20 mouse cellular contexts compared by ENCODE assay signal in genomic region chr2:158847991-158848390, GRCm38 (mm10).
"Had no signal": no experiment of that assay in that cellular context is flagged by ENCODE, and none has a peak within 500 bp of the region (broad histone marks: within the 10 kb centered on the region; RNA-seq: fewer than 3 reads in every experiment).

No protein-coding gene starts in this region.

- H3K4me3 ChIP-seq: kidney, embryonic 15.5 days; left cerebral cortex, adult 2 months; limb, embryonic 10.5 days; limb, embryonic 13.5 days; liver, embryonic 13.5 days; megakaryocyte, embryonic 14.5 days; midbrain, embryonic 10.5 days; midbrain, embryonic 13.5 days; myocyte; neural tube, embryonic 13.5 days had no signal

- H3K4me1 ChIP-seq: kidney, embryonic 15.5 days; limb, embryonic 10.5 days; liver, embryonic 13.5 days; midbrain, embryonic 10.5 days; midbrain, embryonic 13.5 days had no signal

- ATAC-seq: midbrain, embryonic 13.5 days; midbrain, embryonic 16.5 days had no signal

- H3K9ac ChIP-seq: kidney, embryonic 15.5 days; limb, embryonic 13.5 days; liver, embryonic 13.5 days; midbrain, embryonic 13.5 days; neural tube, embryonic 13.5 days had no signal

- H3K27ac ChIP-seq: kidney, embryonic 15.5 days; left cerebral cortex, adult 2 months; limb, embryonic 10.5 days; limb, embryonic 13.5 days; liver, embryonic 13.5 days; macrophage; midbrain, embryonic 10.5 days; midbrain, embryonic 13.5 days; neural tube, embryonic 13.5 days had no signal

- H3K9me3 ChIP-seq: kidney, embryonic 15.5 days; limb, embryonic 10.5 days; limb, embryonic 13.5 days; liver, embryonic 13.5 days; megakaryocyte, embryonic 14.5 days; midbrain, embryonic 10.5 days; midbrain, embryonic 13.5 days; neural tube, embryonic 13.5 days had no signal

- DNase-seq: kidney, postnatal 10 days; kidney, postnatal 36 days; layer of hippocampus, postnatal 36 days; liver, embryonic 13.5 days; lung, adult 2 months; retina, postnatal 1 day; right cerebral cortex, postnatal 25 days; thymus, adult 18-20 months; thymus, postnatal 36 days had no signal

- H3K27me3 ChIP-seq: kidney, embryonic 15.5 days; limb, embryonic 13.5 days; liver, embryonic 13.5 days; megakaryocyte, embryonic 14.5 days; midbrain, embryonic 13.5 days; neural tube, embryonic 13.5 days had no signal

- H3K4me2 ChIP-seq: kidney, embryonic 15.5 days; limb, embryonic 13.5 days; liver, embryonic 13.5 days; midbrain, embryonic 13.5 days; neural tube, embryonic 13.5 days had no signal
